Mouse (Mus musculus): ENCODE results near the gene Tns3. TPM values are rescaled to one million over a fixed set of nuclear protein-coding genes. Genes with fewer than 3 reads are reported as not detected.
A peak's percentile ranks its signal among the peaks of the same experiment; 100 is the strongest.

Tns3 gene
- polyA plus RNA-seq, 1 experiment: 57.4 TPM

DNA sequence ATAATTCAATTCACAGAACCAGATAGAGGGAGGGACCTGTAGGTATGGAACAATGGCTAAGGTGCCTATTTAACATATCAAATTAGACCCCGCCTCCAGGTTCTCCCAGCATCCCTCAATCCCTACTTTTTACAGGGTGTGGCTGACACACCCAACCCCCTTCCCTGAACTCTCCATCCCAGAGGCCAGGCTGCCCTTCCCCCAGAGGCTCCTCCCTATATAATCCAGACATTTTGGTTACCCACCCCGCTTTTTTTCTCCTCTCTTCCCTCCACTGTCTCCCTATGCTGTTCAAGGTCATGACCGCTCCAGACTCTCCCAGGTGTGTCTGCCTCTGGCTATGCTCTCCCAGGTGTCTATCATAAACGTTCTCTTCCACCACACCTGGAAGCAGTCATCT, 7.4 kb upstream of the Tns3 start:
- TF ChIP-seq MAX (IDR thresholded peaks at IDR 0.05) (no peak), FOSL1 (IDR thresholded peaks at IDR 0.05; ENCODE audit: insufficient read depth, low read length, poor library complexity, severe bottlenecking) (no peak), MYOD1 (IDR thresholded peaks at IDR 0.05; ENCODE audit: control insufficient read depth, insufficient read length, low read depth) (no peak), MYOG (IDR thresholded peaks at IDR 0.05; ENCODE audit: control insufficient read depth, extremely low read depth, insufficient read length) (no peak), USF1 (IDR thresholded peaks at IDR 0.05; ENCODE audit: low read depth) (no peak), CEBPB (IDR thresholded peaks at IDR 0.05; ENCODE audit: low read depth) (no peak), CTCF (IDR thresholded peaks at IDR 0.05; ENCODE audit: control insufficient read depth, insufficient read depth, insufficient read length) (no peak)
- no peak overlapping the region for H3K4me3 ChIP-seq (ENCODE audit: insufficient read depth, poor library complexity, severe bottlenecking)
- H3K36me3 ChIP-seq (ENCODE audit: control insufficient read depth, insufficient read depth): no peaks in the 10 kb centered on the region
- no peak overlapping the region for H3ac ChIP-seq (ENCODE audit: control insufficient read depth, insufficient read length, low read depth)
- no peaks in the 10 kb centered on the region for H3K79me3 ChIP-seq (ENCODE audit: low read depth)
- H3K27me3 ChIP-seq (ENCODE audit: control insufficient read depth, insufficient read depth, insufficient read length): no peaks in the 10 kb centered on the region
- no peaks in the 10 kb centered on the region for H3K79me2 ChIP-seq (ENCODE audit: control insufficient read depth, insufficient read depth)

GRCm38 (mm10) chr11:8669138-8669537, 4.8 kb upstream of the Tns3 start:
- no peak for TF ChIP-seq FOSL1 (IDR thresholded peaks at IDR 0.05; ENCODE audit: insufficient read depth, low read length, poor library complexity, severe bottlenecking)
- no peak for TF ChIP-seq USF1 (IDR thresholded peaks at IDR 0.05; ENCODE audit: low read depth)
- TF ChIP-seq MYOD1 (IDR thresholded peaks at IDR 0.05; ENCODE audit: control insufficient read depth, insufficient read length, low read depth): no peak
- TF ChIP-seq MYOG (IDR thresholded peaks at IDR 0.05; ENCODE audit: control insufficient read depth, extremely low read depth, insufficient read length): no peak
- no peak for TF ChIP-seq CTCF (IDR thresholded peaks at IDR 0.05; ENCODE audit: control insufficient read depth, insufficient read depth, insufficient read length)
- TF ChIP-seq CEBPB (IDR thresholded peaks at IDR 0.05; ENCODE audit: low read depth): no peak
- no peak for TF ChIP-seq MAX (IDR thresholded peaks at IDR 0.05)
- H3K27me3 ChIP-seq (ENCODE audit: control insufficient read depth, insufficient read depth, insufficient read length): no peaks in the 10 kb centered on the region
- H3ac ChIP-seq (ENCODE audit: control insufficient read depth, insufficient read length, low read depth): no peak overlapping the region
- H3K4me3 ChIP-seq (ENCODE audit: insufficient read depth, poor library complexity, severe bottlenecking): no peak overlapping the region
- H3K36me3 ChIP-seq (ENCODE audit: control insufficient read depth, insufficient read depth): no peaks in the 10 kb centered on the region
- peaks cover 10% of the 10 kb centered on the region for H3K79me2 ChIP-seq (ENCODE audit: control insufficient read depth, insufficient read depth)
- H3K79me3 ChIP-seq (ENCODE audit: low read depth): no peaks in the 10 kb centered on the region

DNA sequence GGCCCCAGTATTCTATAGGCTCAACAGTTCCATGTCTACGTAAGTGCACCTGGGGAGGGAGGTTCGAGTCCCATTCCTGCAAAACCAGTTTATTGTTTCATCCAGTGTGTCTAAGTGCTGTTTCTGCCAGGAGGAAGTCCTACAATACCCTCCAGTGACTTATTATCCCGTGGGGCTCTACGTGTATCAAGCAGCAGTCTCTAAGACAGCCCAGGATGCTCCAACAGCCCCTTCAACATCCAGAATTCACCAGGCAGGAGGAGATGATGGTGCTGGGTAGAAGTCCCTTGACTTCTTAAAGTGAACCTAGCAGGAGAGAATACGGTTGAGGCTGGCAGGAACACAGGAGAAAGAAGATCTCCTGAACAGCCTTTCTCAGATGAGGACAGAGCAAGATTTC, 462 bp upstream of the Tns3 start:
- H3K79me3 ChIP-seq (ENCODE audit: low read depth): peaks cover 41% of the 10 kb centered on the region

DNA sequence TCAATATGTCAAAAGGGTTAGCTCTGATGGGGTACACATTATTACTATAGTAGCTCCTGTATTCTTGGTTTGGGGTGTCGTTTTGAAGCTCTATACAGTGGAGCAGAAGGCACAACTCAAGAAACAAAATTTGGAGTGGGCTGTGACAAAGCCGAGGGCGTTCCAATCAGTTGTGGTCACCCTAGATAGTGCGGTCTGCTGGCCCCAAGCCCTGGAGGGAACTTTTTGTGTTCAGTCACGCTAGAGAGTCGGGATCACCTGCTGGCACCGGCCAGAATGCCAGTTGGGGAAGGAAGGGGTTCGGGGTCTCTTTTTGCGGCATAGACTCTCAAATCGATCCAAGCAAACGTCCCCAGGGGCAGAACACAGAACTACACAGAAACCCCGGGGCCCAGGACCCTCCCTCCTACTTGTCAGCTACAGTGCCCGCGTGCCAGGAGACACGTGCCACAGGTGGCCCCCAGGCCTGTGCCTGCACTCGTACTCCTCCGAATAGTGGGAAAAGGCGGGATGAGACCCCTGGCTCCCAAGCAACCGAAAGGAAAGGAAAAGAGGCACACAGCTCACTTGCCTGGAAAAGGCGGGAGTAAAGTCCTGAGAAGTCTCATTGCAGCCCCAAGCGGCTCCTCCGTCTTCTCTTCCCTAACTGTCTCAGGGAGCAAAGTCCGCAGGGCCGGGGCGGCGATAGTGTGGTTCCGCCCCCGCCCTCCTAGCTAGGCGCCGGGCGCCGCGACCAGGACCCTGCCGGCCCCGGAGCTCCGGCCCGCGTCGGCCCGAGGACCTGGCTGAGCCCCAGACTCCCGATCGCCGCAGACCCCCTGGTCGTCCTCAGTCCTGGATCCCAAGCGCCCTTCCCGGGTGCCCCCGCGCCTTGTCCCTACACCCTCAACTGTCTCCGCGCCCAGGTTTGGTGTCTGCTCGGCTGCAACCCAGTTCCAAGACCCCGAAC, 617 bp downstream of the Tns3 start:
- peaks cover 27% of the 10 kb centered on the region for H3K36me3 ChIP-seq (ENCODE audit: control insufficient read depth, insufficient read depth)
- TF ChIP-seq CEBPB (IDR thresholded peaks at IDR 0.05; ENCODE audit: low read depth): no peak
- no peak for TF ChIP-seq FOSL1 (IDR thresholded peaks at IDR 0.05; ENCODE audit: insufficient read depth, low read length, poor library complexity, severe bottlenecking)
- TF ChIP-seq USF1 (IDR thresholded peaks at IDR 0.05; ENCODE audit: low read depth): peak; percentile 23
- no peak for TF ChIP-seq MYOG (IDR thresholded peaks at IDR 0.05; ENCODE audit: control insufficient read depth, extremely low read depth, insufficient read length)
- TF ChIP-seq MAX (IDR thresholded peaks at IDR 0.05): peak; percentile 87
- H3ac ChIP-seq (ENCODE audit: control insufficient read depth, insufficient read length, low read depth): peak overlapping the region; percentile 94
- no peaks in the 10 kb centered on the region for H3K27me3 ChIP-seq (ENCODE audit: control insufficient read depth, insufficient read depth, insufficient read length)
- H3K79me2 ChIP-seq (ENCODE audit: control insufficient read depth, insufficient read depth): peaks cover 64% of the 10 kb centered on the region
- peaks cover 52% of the 10 kb centered on the region for H3K79me3 ChIP-seq (ENCODE audit: low read depth)
- peak overlapping the region; percentile 91 for H3K4me3 ChIP-seq (ENCODE audit: insufficient read depth, poor library complexity, severe bottlenecking)

More for the DNA sequence above, 462 bp upstream of the Tns3 start:
- Histone ChIP-seq H3K27me3 (ENCODE audit: control insufficient read depth, insufficient read depth, insufficient read length) (no peaks in the 10 kb centered on the region), H3K36me3 (ENCODE audit: control insufficient read depth, insufficient read depth) (peaks cover 16% of the 10 kb centered on the region), H3ac (ENCODE audit: control insufficient read depth, insufficient read length, low read depth) (no peak overlapping the region), H3K79me2 (ENCODE audit: control insufficient read depth, insufficient read depth) (peaks cover 53% of the 10 kb centered on the region), H3K4me3 (ENCODE audit: insufficient read depth, poor library complexity, severe bottlenecking) (peak overlapping the region; percentile 91)
- TF ChIP-seq CEBPB (IDR thresholded peaks at IDR 0.05; ENCODE audit: low read depth) (no peak), USF1 (IDR thresholded peaks at IDR 0.05; ENCODE audit: low read depth) (no peak), MAX (IDR thresholded peaks at IDR 0.05) (no peak), MYOD1 (IDR thresholded peaks at IDR 0.05; ENCODE audit: control insufficient read depth, insufficient read length, low read depth) (no peak), MYOG (IDR thresholded peaks at IDR 0.05; ENCODE audit: control insufficient read depth, extremely low read depth, insufficient read length) (no peak), CTCF (IDR thresholded peaks at IDR 0.05; ENCODE audit: control insufficient read depth, insufficient read depth, insufficient read length) (no peak), FOSL1 (IDR thresholded peaks at IDR 0.05; ENCODE audit: insufficient read depth, low read length, poor library complexity, severe bottlenecking) (no peak)

- Histone ChIP-seq H3K79me3 (ENCODE audit: low read depth) (peaks cover 61% of the 10 kb centered on the region), H3K4me3 (ENCODE audit: insufficient read depth, poor library complexity, severe bottlenecking) (peak overlapping the region; percentile 91), H3K79me2 (ENCODE audit: control insufficient read depth, insufficient read depth) (peaks cover 73% of the 10 kb centered on the region), H3K36me3 (ENCODE audit: control insufficient read depth, insufficient read depth) (peaks cover 36% of the 10 kb centered on the region), H3ac (ENCODE audit: control insufficient read depth, insufficient read length, low read depth) (peak overlapping the region; percentile 15), H3K27me3 (ENCODE audit: control insufficient read depth, insufficient read depth, insufficient read length) (no peaks in the 10 kb centered on the region)
- TF ChIP-seq MAX (IDR thresholded peaks at IDR 0.05) (no peak), MYOG (IDR thresholded peaks at IDR 0.05; ENCODE audit: control insufficient read depth, extremely low read depth, insufficient read length) (no peak), USF1 (IDR thresholded peaks at IDR 0.05; ENCODE audit: low read depth) (no peak), MYOD1 (IDR thresholded peaks at IDR 0.05; ENCODE audit: control insufficient read depth, insufficient read length, low read depth) (no peak), FOSL1 (IDR thresholded peaks at IDR 0.05; ENCODE audit: insufficient read depth, low read length, poor library complexity, severe bottlenecking) (no peak), CTCF (IDR thresholded peaks at IDR 0.05; ENCODE audit: control insufficient read depth, insufficient read depth, insufficient read length) (no peak), CEBPB (IDR thresholded peaks at IDR 0.05; ENCODE audit: low read depth) (no peak)
Observed at GRCm38 (mm10) chr11:8662706-8663429, 1.5 kb downstream of the Tns3 start.

Measured in C2C12 (cell line).